Mouse (Mus musculus): ENCODE measurements around the gene Rbm17.

Gene Rbm17

DNA sequence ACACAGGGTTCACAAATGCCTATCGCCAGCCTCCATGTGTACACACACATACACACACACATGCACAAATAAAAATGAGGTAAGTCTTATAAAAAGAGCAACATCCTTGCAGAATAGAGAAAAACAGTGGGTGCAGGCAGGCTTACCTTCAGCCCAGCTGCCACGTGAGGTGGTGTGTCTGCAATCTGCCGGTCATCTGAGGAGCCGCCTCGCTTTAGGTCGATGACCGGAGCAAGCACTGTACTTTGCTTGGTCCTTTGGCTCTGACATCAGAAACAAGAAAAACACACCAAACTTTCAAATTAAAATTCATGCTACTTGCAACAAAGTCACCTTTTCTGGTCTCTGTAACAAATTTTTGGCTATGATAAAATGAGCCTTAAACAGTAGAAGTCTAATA, 6.0 kb downstream of the Rbm17 start:
- DNase-seq (ENCODE audit: low read depth, low spot score), result no peak

DNA sequence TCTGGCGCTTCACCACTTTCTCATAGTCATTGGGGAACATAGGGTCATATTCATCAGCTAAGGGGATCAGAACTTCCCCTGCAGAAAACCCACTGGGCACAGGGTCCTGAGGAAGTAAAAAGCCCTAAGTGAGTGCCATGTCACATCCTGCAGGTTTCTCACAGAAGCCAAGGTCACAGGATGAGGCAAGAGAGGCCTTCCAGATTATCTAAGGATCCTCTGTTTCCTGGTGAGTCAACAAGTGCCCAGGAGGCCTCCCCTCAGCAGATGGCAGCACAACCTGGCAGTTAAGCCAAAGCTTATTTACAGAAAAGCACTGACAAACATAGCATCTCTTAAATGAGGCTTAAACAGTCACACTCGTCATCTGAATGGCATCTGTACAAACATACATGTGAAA, 7.3 kb downstream of the Rbm17 start:
- no peak for DNase-seq (ENCODE audit: low read depth, low spot score)

DNA sequence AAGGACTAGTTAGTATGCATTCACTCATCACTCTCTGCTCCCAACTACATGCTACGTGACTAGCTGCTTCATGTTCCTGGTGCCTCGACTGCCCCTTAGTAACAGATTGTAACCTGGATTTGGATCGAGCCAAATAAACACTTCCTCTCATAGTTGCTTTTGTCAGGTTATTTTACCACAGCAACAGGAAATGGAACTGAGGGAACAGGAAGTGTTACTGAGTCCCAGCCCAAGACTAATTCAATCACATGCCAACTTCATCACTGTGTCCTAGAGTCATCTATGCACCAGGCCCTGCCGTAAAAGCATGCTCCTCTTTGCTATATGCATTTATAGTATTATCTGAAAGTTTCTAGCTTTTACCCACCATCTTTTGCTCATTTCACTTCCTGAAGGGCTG, 16.0 kb downstream of the Rbm17 start:
- peak; percentile 21 for DNase-seq (ENCODE audit: low read depth, low spot score)

DNA sequence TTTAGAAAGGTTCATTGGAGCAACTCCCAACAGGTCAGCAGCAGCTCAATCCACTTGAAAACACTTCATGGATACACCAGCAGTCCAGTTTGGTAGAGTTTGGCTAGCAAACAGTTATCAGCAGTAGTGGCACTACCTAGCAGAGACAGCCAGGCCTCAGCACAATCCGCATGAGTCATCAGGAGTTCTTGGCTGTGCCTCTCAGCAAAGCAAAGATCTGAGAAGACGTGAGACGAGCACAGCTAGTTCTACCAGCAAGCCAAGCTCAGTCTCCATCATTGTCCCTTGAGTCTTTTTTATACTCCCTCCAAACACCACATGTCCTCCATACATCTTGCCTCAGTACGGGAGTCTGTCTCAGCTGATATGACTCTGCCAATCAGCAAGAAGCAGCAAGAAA, 24.6 kb downstream of the Rbm17 start:
- no peak for DNase-seq (ENCODE audit: low read depth, low spot score)

DNA sequence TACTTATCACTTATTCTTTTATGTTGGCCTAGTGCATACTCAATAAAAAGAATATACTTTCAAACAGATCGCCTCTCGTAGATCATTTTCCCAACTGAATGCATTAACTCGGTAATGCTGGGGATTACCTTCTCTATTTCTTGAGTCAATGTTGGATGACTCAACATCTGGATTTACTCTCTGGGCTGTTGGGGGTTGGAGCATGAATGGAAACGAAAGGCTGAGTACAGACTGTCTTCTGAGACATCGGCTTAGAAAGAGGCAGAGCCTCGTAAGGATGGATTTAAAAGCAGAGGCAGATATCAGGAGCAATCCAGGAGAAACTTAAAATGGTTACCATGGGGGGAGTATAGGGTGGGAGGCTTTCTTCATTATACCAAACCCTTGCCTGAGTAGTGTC, 25.8 kb downstream of the Rbm17 start:
- DNase-seq (ENCODE audit: low read depth, low spot score), result no peak

DNA sequence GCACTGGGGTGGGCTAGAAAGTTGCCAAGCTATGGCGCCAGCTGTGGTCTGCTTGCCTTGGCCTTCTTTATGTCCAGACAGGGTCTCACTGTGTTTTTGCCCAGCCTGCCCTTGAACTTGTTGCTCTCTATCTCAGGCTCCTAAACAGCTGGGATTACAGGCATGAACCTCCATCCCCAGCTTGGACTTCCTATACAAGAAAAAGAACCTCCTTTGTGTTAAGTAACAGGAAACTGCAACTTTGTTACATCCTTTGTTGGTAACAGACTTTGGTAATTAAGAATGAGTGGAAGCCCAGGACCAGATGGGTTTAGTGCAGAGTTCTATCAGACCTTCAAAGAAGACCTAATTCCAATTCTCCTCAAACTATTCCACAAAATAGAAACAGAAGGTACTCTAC, 30.3 kb downstream of the Rbm17 start:
- no peak for DNase-seq (ENCODE audit: low read depth, low spot score)

DNA sequence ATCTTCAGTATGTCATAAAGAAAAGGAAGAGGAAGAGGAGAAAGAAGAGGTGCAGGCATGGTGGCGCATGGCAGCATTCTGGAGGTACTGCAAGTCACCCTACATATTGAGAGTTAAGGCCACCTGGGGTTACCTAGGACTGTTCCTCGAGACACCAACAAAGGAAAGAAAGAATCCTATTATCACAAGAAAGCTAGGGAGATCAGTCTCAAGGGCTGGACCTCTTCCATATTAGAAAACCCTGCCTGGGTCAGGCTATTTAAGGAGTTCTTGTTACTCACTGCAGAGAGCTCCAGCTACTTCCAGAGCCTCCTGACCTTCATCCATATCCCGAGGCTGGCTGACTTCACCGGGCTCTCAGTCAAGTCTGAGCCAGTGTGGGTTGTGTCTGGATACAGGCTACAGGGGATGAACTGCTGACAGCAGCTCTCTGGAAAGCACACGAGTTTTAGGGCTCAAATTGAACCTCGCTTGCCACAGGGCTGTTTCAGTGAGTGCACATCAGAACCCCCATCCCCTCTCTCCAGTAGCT, 32.9 kb downstream of the Rbm17 start:
- DNase-seq (ENCODE audit: low read depth, low spot score), result no peak

DNA sequence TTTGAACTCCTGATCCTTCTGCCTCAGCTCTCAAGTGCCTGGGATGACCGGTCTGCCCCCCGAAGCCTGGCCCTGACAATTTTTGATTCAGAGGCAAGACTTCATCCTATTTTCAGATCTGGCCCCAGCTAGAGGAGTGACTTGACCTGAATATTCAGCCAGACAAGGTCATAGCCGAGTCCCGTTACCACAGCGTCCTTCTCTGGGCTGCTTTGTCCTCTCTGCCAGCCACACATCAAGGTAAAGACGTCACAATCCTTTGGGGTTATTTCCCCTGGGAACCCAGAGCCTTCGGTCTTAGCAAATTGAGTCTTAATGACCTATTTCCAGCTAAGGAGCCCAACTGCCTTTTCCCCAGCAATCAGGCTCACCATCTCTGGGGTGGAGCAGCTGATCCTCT, 35.5 kb downstream of the Rbm17 start:
- no peak for DNase-seq (ENCODE audit: low read depth, low spot score)

DNA sequence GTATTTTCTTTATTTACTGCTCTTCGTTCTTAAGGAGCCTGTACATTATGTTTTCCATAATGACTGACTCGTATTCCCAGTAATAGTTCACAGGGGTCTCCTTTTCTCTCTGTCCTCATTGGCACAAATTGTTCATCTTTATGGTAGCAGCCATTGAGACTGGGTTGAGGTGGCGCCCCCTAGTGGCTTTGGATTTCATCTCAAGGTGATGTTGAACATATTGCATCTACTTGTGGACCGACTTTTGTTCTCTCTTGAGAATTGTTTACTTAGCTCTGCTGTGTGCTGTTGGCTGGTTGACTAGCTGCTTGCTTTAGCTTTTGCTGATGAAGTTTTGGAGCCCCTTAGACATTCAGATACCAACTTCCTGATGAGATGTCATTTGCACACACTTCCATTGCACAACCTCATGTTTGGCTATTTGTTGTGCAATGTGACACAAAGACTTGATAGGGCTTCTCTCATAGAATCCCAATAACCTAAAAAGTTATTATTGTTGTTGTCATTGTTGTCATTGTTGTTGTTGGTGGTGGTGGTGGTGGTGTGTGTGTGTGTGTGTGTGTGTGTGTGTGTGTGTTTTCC, 36.1 kb downstream of the Rbm17 start:
- peak; percentile 85 for DNase-seq (ENCODE audit: low read depth, low spot score)

DNA sequence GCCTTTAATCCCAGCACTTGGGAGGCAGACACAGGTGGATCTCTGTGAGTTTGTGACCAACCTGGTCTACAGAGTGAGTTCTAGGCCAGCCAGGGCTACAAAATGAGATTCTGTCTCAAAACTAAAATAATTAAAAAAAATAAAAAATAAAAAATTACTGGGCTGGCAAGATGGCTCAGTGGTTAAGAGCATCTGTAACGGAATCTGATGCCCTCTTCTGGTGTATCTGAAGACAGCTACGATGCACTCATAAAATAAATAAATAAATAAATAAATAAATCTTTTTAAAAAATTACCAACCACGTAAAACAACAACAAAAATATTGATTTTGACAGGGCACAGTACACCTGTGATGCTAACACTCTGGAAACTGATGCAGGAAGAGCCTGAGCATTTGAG, 37.1 kb downstream of the Rbm17 start:
- no peak for DNase-seq (ENCODE audit: low read depth, low spot score)

DNA sequence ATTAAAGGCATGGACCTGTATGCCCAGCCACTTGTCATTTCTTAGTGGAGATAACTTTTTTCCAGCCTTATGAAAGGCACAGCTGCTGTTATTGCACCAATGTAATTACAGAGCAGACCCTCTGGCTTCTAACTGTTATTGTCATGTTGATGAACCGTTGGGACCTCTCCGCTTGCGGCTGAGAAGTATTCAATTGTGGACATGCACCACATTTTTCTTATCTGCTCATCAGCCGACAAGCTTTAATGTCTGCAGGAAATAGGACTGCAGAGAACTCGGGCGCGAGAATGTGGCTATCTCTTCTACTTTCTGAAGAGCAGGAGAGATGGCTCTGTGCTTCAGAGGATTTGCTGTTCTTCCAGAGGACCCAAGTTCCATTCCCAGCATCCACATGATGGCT, 37.7 kb downstream of the Rbm17 start:
- DNase-seq (ENCODE audit: low read depth, low spot score), result no peak

DNA sequence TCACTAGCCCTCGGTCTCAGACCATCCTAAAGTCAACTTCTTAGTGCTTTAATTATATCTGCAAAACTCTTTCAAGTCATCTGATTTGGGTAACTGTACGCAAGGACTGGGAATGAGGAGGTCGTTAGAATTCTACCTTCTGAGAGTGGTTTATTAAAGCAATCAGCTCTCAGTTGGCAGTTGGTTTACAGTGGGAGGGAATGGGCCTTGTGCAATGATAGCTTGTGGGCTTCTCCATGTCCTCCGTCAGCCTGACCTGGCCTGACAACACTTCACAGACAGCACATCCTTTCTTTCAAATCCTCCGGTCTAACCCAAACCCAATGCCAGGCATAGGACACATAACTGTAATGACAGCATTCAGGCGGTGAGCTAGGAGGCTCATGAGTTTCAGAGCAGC, 39.2 kb downstream of the Rbm17 start:
- DNase-seq (ENCODE audit: low read depth, low spot score), result no peak

DNA sequence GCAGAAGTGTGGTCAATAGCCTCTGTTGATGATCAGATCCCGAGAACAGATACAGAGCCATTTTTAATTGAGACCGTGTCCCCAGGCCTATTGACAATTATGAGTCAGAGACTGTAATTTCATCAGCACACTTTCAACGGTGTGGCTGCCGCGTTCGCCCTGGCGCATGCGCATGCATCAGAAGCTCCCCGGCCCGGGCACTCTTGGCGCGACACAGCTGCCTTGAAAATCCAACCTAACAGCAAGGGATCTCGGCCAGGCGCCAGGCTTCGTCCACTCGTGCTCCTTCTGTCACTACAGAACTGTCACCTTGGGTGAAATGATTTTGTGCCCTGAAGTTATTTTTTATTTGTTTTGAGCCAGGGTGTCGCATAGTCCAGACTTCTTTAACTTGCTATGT, 40.7 kb downstream of the Rbm17 start:
- DNase-seq (ENCODE audit: low read depth, low spot score), result no peak

DNA sequence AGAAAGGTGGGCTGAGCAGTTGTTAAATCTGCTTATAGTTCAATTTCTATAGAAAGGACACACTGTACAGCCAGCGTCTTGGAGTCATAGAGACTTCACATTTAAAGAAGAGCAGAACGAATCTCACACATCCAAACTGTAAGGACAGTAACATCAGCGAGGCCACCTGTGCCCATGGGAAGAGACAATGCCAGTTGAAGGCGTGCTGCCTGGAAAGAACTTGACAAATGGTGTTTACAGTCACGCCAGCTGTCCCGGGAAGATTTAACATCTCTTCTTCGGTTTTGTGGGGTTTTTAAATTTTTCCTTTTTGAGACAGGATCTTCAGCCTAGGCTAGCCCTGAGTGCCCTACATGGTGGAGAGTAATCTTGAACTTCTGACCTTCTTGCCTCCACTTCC, 45.3 kb downstream of the Rbm17 start:
- no peak for DNase-seq (ENCODE audit: low read depth, low spot score)

DNA sequence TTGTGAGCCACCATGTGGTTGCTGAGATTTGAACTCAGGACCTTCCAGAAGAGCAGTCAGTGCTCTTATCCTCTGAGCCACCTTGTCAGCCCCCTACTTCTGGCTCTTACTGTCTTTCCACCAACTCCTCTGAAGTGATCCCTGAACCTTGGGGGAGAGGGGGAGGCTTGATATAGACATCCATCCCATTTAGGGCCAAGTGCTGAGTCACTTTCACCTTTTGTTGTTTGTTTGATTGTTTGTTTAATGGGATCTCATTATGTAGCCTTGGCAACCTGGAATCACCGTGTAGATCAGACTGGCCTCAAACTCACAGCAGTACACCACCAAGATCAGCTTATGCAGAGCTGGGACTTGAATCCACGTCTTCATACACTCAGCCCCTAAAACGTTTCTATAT, 46.7 kb downstream of the Rbm17 start:
- no peak for DNase-seq (ENCODE audit: low read depth, low spot score)

DNA sequence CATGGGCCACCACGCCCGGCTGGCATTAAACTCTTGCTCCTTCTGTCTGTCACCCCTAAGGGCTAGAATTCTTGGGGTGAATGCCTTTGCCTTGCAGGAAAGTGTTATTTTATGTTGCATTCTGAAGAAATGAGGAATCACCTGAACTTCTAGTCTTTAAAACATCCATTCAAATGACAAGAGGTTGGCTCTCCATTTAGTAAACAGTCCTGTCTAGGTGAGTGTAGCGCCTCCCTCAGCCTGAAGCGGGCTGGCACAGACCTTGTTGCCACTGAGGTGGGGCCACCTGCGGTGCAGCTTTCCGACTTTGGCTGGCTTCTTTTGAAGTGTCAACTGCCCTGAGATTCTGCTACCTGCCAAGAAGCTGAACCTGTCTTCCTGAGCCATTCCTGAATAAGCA, 48.6 kb downstream of the Rbm17 start:
- no peak for DNase-seq (ENCODE audit: low read depth, low spot score)

DNA sequence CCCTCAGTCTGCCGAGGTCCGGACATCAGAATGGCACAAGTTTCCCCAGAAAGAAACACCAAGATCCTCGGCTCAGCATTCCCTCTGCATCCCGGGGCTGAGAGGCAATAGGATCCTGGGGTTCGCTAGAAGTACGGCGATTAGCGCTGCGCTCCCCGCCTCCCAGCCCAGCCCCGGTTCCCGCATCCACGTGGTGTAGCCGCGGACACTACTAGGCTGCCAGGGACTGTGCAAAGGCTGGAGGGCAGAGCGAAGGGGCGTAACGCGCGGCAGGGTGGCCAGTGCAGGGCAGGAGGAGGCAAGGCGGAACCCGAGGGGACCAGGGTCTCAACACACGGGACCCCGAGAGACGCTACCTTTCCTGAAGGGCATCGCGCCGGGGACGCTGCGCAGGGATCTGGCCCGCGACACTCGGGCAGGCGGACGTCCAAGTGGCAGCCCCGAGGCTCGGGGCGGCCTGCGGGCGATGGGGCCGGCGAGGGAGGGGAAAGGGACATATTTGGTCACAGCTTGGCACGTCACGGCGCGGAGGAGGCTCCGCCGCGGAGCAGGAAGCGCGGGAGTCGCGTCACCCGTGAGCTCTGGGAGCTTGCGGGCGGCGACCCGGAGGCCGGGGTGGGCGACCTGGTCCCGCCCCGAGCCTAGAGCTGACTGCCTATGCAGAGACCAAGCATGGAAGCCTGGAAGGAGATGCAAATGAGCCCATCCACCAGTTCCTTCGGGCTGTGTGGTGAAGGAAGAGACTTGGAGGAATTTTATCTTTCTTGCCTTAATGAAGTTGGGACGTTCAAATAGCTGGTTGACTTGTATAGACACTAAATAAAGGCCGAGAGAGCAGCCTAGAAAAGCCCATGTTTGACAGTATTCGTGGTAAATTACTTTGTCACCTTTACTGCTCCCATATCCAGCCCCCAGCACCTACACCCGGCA, 50.2 kb downstream of the Rbm17 start, which contains the start of gene Pfkfb3:
Gene Pfkfb3 (minus strand): TSS at position 607 of the 930 bp plus-strand sequence.
- peak; percentile 92 for DNase-seq (ENCODE audit: low read depth, low spot score)

DNA sequence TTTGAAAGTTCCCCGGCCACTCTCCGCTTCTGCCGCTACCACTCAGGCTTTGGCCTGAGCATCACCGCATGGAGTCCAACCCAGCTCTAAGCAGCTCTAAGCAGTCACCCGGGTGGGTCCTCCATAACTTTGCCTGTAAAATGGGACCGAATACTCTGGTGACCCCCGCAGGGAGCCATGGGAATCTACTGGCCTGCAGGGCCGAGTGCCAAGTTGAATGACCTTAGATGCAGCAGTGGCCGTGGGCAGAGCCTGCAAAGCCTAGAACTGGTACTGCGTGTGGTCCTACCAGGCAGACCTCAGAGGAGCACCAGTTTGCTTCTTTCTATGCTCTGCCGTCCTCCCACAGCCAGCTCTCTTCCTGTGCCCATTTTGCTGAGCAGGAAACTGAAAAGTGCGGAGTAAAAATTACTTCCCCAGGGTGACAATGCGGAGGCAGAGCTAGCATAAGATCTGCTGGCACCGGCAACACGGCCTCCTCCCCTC, 50.9 kb downstream of the Rbm17 start:
- DNase-seq (ENCODE audit: low read depth, low spot score), result peak; percentile 68

DNA sequence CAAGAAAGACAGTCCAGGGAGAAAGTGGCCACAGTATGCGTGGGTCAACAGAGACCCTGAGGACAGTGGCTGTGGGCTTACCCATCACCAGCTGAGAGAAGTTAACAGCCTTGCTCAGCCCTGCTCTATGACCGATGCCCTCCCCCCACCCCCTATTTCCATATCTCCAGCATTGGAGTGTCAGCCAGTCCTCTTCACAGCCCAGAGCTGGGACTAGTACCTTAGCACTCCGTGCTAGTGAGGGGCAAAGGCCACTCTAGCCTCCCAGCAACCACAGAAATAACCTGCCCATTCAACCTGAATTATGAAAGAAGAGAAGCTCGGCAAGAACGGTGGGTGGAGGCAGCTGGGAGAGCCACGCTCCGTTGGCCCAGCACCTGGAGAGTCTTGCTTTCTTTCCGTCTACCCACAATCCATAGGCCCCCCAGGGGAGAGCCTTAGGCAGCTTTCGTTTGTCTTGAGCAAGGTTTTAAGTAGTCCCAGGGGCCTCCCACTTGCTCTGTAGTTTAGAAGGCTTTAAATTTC, 51.6 kb downstream of the Rbm17 start:
- no peak for DNase-seq (ENCODE audit: low read depth, low spot score)

DNA sequence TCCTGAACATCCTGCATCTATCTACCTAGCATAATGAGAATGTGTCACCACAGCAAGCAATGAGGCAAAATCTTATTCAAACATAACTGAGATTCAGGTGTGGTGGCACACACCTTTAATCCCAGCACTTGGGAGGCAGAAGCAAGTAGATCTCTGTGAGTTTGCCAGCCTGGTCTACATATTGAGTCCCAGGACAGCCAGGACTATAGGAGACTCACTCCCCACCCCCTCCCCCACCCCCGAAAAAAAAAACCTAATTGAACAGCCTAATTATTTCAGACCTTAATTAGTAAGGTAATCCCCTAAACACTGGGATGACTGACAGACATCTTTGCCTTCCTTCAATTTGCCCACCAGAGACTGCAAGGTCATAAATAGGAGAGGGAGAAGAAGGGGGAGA, 52.2 kb downstream of the Rbm17 start:
- DNase-seq (ENCODE audit: low read depth, low spot score), result no peak

DNA sequence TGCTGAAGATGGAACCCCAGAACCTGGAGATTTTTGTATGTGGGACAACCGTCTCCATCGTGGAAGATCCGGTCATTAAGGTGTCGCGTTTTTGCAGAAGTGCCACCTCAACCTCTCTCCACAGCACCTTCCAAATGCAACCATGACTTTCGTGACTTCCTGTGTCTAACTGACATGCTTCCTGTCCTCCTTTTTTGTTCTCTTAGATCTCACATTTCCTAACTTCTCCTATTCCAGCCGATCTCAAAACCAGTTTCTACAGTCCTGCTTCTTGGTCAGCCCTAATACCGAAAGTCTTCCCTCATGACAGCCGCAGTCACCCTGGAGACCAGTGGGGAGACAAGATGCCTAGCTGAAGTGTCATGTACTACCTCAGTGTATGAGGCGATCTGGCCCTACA, 55.4 kb downstream of the Rbm17 start:
- DNase-seq (ENCODE audit: low read depth, low spot score), result peak; percentile 45

DNA sequence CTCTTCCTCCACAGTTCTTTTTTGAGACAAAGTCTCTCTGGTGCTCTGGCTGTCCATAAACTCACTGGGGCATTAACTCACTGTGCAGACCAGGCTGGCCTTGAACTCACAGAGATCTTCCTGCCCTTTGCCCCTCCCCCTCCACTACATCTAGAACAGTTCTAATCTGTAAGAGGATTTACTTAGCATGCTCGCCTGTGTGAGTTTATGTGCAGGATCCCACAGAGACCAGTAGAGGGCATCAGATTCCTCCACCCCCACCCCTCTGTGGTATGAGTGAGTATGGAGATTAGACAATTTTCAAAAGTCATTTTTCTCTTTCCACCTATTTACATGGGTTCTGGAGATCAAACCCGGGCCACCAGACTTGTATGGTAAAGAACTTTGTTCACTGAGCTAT, 56.3 kb downstream of the Rbm17 start:
- peak; percentile 76 for DNase-seq (ENCODE audit: low read depth, low spot score)

DNA sequence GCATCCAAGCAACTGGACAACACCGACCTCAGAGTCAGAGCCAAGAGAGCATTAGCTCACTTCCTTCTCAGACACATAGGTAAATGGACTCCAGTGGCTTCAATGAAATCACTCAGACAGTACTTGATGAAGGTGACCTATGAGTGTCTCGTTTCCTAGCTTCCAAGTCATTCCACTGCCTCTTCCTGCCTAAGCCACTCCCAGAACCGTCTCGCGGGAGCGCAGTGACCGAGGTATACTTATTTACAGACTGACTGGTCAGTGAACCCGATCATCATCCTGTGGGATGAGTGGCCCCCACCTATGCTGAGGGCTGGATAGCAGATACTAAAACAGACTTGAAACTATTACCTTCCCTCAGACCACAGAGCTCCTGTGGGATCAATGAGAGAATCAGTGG, 57.9 kb downstream of the Rbm17 start:
- DNase-seq (ENCODE audit: low read depth, low spot score), result no peak

Data from CD4-positive, CD25-positive, alpha-beta regulatory T cell, adult 2 months (primary cell).